Mouse (Mus musculus) liver, postnatal 0 days (tissue): ENCODE measurements around the gene Med18. TPM values are rescaled to one million over a fixed set of nuclear protein-coding genes. Genes with fewer than 3 reads are reported as not detected.

ENCODE experiments used
- ATAC-seq: fragments of 200-750 bp; cut with Nextera tagmentation; 2 replicates; pipeline ENCODE4 v1.8.0; 2017; ENCODE audit warnings: mild to moderate bottlenecking, moderate library complexity
- DNase-seq: peaks from one replicate; pipeline ENCODE4 v3.0.0-alpha.2; 2016
- H3K27ac ChIP-seq: fragments of 300-500 bp; sonication (generic); 2 replicates; pipeline ENCODE4 v1.5.1; 2014; ENCODE audit warnings: antibody characterized with exemption, moderate library complexity, mild to moderate bottlenecking, low read depth
- H3K27me3 ChIP-seq: fragments of 300-500 bp; sonication (generic); 2 replicates; pipeline ENCODE4 v1.6.1; 2014; ENCODE audit warnings: low read length, control low read depth, mixed read lengths; ENCODE audit not compliant: insufficient read depth
- H3K36me3 ChIP-seq: fragments of 300-500 bp; sonication (generic); replicated peaks from 2 replicates; pipeline ENCODE4 v1.6.1; 2014; ENCODE audit warnings: mild to moderate bottlenecking, control low read depth, low read length, moderate library complexity, mixed read lengths; ENCODE audit not compliant: insufficient read depth
- H3K4me1 ChIP-seq: fragments of 300-500 bp; sonication (generic); 2 replicates; pipeline ENCODE4 v1.6.1; 2014; ENCODE audit warnings: antibody characterized with exemption, mild to moderate bottlenecking, control low read depth; ENCODE audit not compliant: insufficient read depth
- H3K4me2 ChIP-seq: fragments of 300-500 bp; sonication (generic); 2 replicates; pipeline ENCODE4 v1.6.1; 2014; ENCODE audit warnings: low read depth, mild to moderate bottlenecking, low read length, moderate library complexity, mixed read lengths
- H3K4me3 ChIP-seq: fragments of 300-500 bp; sonication (generic); 2 replicates; pipeline ENCODE4 v1.5.1; 2014; ENCODE audit warnings: low read depth, low read length
- H3K9ac ChIP-seq: fragments of 300-500 bp; sonication (generic); replicated peaks from 2 replicates; pipeline ENCODE4 v1.6.1; 2014; ENCODE audit warnings: mild to moderate bottlenecking, moderate library complexity
- H3K9me3 ChIP-seq: fragments of 300-500 bp; sonication (generic); 2 replicates; pipeline ENCODE4 v1.6.1; 2016; ENCODE audit warnings: mild to moderate bottlenecking, control low read depth, low read length, mixed read lengths
- CTCF ChIP-seq: sonication (generic); IDR thresholded peaks from 2 replicates; pipeline ENCODE4 v1.5.1; 2016; ENCODE audit warnings: antibody characterized with exemption, low read depth
- EP300 ChIP-seq: IDR thresholded peaks from 2 replicates; pipeline ENCODE4 v1.6.1; 2016; ENCODE audit warnings: antibody characterized with exemption, low read depth, mild to moderate bottlenecking
- WGBS: fragments of 180-500 bp; shearing (Covaris S2); extraction: QIAGEN DNeasy Blood & Tissue Kit; methylation state at CpG from one replicate; pipeline ENCODE4 v1.1.7; 2014; ENCODE audit not compliant: insufficient replicate concordance; 5-methylcytosine and 5-hydroxymethylcytosine counted together
- polyA plus RNA-seq: library from polyadenylated mRNA; unstranded; fragments of >200 nt; fragmentation: Nextera tagmentation; extraction: Ambion mirVana; gene quantifications from 2 replicates; pipeline ENCODE4 v1.2.1, GENCODE M21; 2015

The Med18 gene
- polyA plus RNA-seq, 1 experiment from 2014 or later: 10.1 TPM

DNA sequence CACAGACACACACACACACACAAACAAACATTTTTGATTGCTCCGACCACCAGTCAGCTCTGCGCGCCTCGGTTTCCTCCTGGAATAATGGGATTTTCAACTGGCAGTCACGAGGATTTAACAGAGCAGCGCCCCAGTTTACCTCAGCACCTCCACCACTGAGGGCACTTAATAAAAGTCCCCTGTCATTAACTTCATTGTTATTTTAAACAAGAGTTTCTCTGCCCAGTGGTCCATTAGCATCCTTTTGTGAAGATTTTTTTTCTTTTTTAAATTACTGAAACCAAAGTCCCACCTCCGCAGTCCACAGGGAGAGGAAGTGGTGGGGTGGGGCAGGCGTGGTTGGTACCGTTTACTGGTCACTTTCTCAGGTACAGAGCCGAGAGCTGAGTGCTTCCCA, 42.1 kb upstream of the Med18 start:
- H3K4me1 ChIP-seq: peaks cover 34% of the 10 kb centered on the region
- 67% methylated on average over 10 of the region's 10 CpGs for WGBS
- no peak overlapping the region for H3K9ac ChIP-seq

GRCm38 (mm10) chr4:132505034-132505738, 41.5 kb upstream of the Med18 start:
- Histone ChIP-seq H3K9me3 (no peaks in the 10 kb centered on the region), H3K4me3 (no peak overlapping the region), H3K27me3 (no peaks in the 10 kb centered on the region), H3K4me1 (peaks cover 31% of the 10 kb centered on the region), H3K27ac (0 out of 2 replicates have a peak overlapping the region, but pooled peaks have one; percentile 7), H3K4me2 (peak overlapping the region; percentile 13; the same call in 1 of the 2 replicates), H3K36me3 (no peaks in the 10 kb centered on the region; the same call in 1 of the 2 replicates), H3K9ac (no peak overlapping the region)
- DNase-seq (no peak), ATAC-seq (no peak)
- 44% methylated on average over 6 of the region's 6 CpGs for WGBS
- TF ChIP-seq CTCF: no peak
- TF ChIP-seq EP300: no peak

More for the DNA sequence above, 42.1 kb upstream of the Med18 start:
- H3K27me3 ChIP-seq: no peaks in the 10 kb centered on the region
- TF ChIP-seq EP300: no peak
- no peak for TF ChIP-seq CTCF
- no peak overlapping the region for H3K4me3 ChIP-seq
- ATAC-seq: no peak
- no peaks in the 10 kb centered on the region; the same call in 1 of the 2 replicates for H3K36me3 ChIP-seq
- H3K9me3 ChIP-seq: no peaks in the 10 kb centered on the region
- no peak for DNase-seq
- H3K4me2 ChIP-seq: no peak overlapping the region
- no peak overlapping the region for H3K27ac ChIP-seq

DNA sequence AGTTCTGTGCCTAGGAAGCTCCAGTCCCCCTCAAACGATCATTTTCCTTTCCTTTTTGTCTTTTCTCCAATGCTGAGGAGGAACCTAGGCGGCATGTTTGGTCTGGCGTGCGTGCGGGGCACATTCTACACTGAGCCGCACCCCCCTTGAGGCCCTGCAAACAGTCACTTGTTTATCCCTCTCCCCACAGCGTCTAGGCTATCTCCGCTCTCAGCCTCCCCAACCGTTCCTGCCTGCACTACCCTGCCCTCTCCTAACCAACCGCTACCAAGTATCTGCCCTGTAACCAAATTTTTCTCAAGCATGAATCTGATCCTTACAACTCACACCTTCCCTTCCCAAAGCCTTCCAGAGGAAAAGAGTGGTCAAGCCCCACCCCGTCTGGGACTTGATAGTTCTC, 39.6 kb upstream of the Med18 start:
- Histone ChIP-seq H3K27me3 (no peaks in the 10 kb centered on the region), H3K9me3 (no peaks in the 10 kb centered on the region), H3K9ac (0 out of 2 replicates have a peak overlapping the region, but pooled peaks have one; percentile 11), H3K27ac (no peak overlapping the region), H3K4me2 (0 out of 2 replicates have a peak overlapping the region, but pooled peaks have one; percentile 26), H3K4me3 (no peak overlapping the region), H3K36me3 (peaks cover 14% of the 10 kb centered on the region), H3K4me1 (peaks cover 26% of the 10 kb centered on the region)
- DNase-seq (no peak), ATAC-seq (peak; percentile 59)
- 55% methylated on average over 11 of the region's 11 CpGs for WGBS
- TF ChIP-seq EP300 (peak; percentile 41; the same call in 1 of the 2 replicates), CTCF (no peak)

- Histone ChIP-seq H3K36me3 (peaks cover 29% of the 10 kb centered on the region), H3K9ac (no peak overlapping the region), H3K4me2 (no peak overlapping the region), H3K9me3 (no peaks in the 10 kb centered on the region), H3K4me1 (peaks cover 16% of the 10 kb centered on the region), H3K27ac (no peak overlapping the region), H3K27me3 (no peaks in the 10 kb centered on the region), H3K4me3 (no peak overlapping the region)
- ATAC-seq (no peak), DNase-seq (no peak)
- TF ChIP-seq CTCF (no peak), EP300 (no peak)
- 78% methylated on average over 6 of the region's 6 CpGs for WGBS
Measured at GRCm38 (mm10) chr4:132501639-132502038, 37.9 kb upstream of the Med18 start.

DNA sequence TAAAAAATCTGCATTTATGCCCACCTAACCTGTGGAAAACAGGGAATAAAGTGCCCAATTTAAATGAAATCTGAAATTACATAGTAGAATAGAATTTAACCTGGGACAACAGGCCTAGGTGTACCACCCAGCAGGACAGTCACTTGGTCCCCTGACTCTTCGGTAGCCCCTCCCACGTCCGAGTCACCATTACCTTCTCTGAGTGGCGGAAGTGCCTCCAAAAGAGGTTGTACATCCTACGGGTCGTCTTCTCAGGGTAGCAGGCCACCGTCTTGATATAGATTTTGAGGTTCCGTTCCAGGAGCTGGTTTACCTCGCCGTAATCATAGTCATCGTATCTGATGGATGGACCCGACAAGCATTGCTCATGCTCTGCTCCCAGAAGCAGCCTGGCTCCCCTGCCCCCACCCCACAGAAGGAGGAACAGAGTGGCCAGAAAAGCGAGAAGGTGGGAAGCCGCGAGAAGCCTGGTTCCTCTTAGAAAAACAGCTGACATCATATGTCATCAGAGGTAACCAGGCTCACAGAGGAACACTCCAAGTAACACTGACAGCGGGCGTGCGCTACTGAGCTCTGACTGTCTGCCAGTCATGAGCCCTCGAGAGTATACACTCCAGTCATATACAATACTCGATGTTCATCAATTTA, 30.7 kb upstream of the Med18 start:
- TF ChIP-seq EP300: no peak
- no peak for TF ChIP-seq CTCF
- no peak for ATAC-seq
- peak; percentile 57 for DNase-seq
- peak overlapping the region; percentile 22; the same call in 1 of the 2 replicates for H3K4me2 ChIP-seq
- no peak overlapping the region for H3K4me3 ChIP-seq
- no peaks in the 10 kb centered on the region for H3K27me3 ChIP-seq
- WGBS: 54% methylated on average over 20 of the region's 20 CpGs
- H3K9ac ChIP-seq: 0 out of 2 replicates have a peak overlapping the region, but pooled peaks have one; percentile 2
- no peak overlapping the region for H3K27ac ChIP-seq
- H3K9me3 ChIP-seq: no peaks in the 10 kb centered on the region
- H3K36me3 ChIP-seq: peaks cover 63% of the 10 kb centered on the region
- peaks cover 19% of the 10 kb centered on the region for H3K4me1 ChIP-seq

- Histone ChIP-seq H3K36me3 (peaks cover 45% of the 10 kb centered on the region), H3K4me2 (no peak overlapping the region), H3K27ac (peak overlapping the region; percentile 82), H3K27me3 (no peaks in the 10 kb centered on the region), H3K4me1 (peaks cover 24% of the 10 kb centered on the region), H3K4me3 (no peak overlapping the region), H3K9me3 (no peaks in the 10 kb centered on the region), H3K9ac (no peak overlapping the region; the same call in 1 of the 2 replicates)
- WGBS: 64% methylated on average over 10 of the region's 10 CpGs
- TF ChIP-seq CTCF (no peak), EP300 (no peak)
- DNase-seq (no peak), ATAC-seq (peak; percentile 44)
Measured at GRCm38 (mm10) chr4:132492178-132493060, 28.7 kb upstream of the Med18 start.
